Comparison of ENCODE assay signal across 26 mouse cellular contexts in genomic region chr3:123341049-123341448, GRCm38 (mm10).
"Had no signal": no experiment of that assay in that cellular context is flagged by ENCODE, and none has a peak within 500 bp of the region (broad histone marks: within the 10 kb centered on the region; RNA-seq: fewer than 3 reads in every experiment).

No protein-coding gene starts in this region.

- H3K27ac ChIP-seq: gastrocnemius, adult 2 months; heart, adult 2 months; heart, embryonic 10.5 days; heart, embryonic 15.5 days; hindbrain, embryonic 10.5 days; hindbrain, embryonic 13.5 days; hindbrain, embryonic 15.5 days; intestine, embryonic 15.5 days; layer of hippocampus, adult 2 months; left cerebral cortex, adult 2 months; limb, embryonic 10.5 days; limb, embryonic 12.5 days; liver, embryonic 13.5 days; liver, embryonic 15.5 days had no signal

- ATAC-seq: inflammation-experienced regulatory T-cells, adult 6 months; intestine, embryonic 15.5 days; intestine, postnatal 0 days had no signal

- H3K4me1 ChIP-seq: heart, embryonic 10.5 days; hindbrain, embryonic 10.5 days; hindbrain, embryonic 15.5 days; liver, embryonic 13.5 days; liver, embryonic 15.5 days had no signal

- H3K27me3 ChIP-seq: heart, embryonic 15.5 days; hindbrain, embryonic 13.5 days; hindbrain, embryonic 15.5 days; intestine, embryonic 15.5 days; limb, embryonic 12.5 days; liver, embryonic 13.5 days; liver, embryonic 15.5 days had no signal

- H3K4me3 ChIP-seq: gastrocnemius, adult 2 months; heart, adult 2 months; heart, embryonic 10.5 days; heart, embryonic 15.5 days; hindbrain, embryonic 10.5 days; hindbrain, embryonic 13.5 days; hindbrain, embryonic 15.5 days; intestine, embryonic 15.5 days; layer of hippocampus, adult 2 months; left cerebral cortex, adult 2 months; limb, embryonic 10.5 days; limb, embryonic 12.5 days; liver, embryonic 13.5 days; liver, embryonic 15.5 days had no signal

- H3K9me3 ChIP-seq: heart, embryonic 10.5 days; heart, embryonic 15.5 days; hindbrain, embryonic 10.5 days; hindbrain, embryonic 13.5 days; hindbrain, embryonic 15.5 days; intestine, embryonic 15.5 days; limb, embryonic 10.5 days; limb, embryonic 12.5 days; liver, embryonic 13.5 days; liver, embryonic 15.5 days had no signal

- H3K4me2 ChIP-seq: heart, embryonic 15.5 days; hindbrain, embryonic 13.5 days; hindbrain, embryonic 15.5 days; intestine, embryonic 15.5 days; limb, embryonic 12.5 days; liver, embryonic 11.5 days; liver, embryonic 13.5 days; liver, embryonic 15.5 days had no signal

- DNase-seq: gastrocnemius, adult 2 months; gastrocnemius, postnatal 10 days; gastrocnemius, postnatal 25 days; heart, adult 2 months; heart, postnatal 4 days; kidney, adult 18-20 months; kidney, adult 8-10 months; kidney, postnatal 10 days; kidney, postnatal 25 days; kidney, postnatal 4 days; liver; liver, embryonic 13.5 days had no signal

- H3K9ac ChIP-seq: heart, embryonic 15.5 days; hindbrain, embryonic 13.5 days; hindbrain, embryonic 15.5 days; intestine, embryonic 15.5 days; limb, embryonic 12.5 days; liver, embryonic 13.5 days; liver, embryonic 15.5 days had no signal

- H3K36me3 ChIP-seq: hindbrain, embryonic 10.5 days; hindbrain, embryonic 13.5 days; hindbrain, embryonic 15.5 days; limb, embryonic 10.5 days had no signal
